ENCODE assay signal across 18 mouse cellular contexts in genomic region chr5:99525649-99526048, GRCm38 (mm10).
DNase-seq lines count a peak whose midpoint lies in the region; ATAC-seq and TF ChIP-seq lines count a peak whose summit lies in the region.
"Had no signal": no experiment of that assay in that cellular context is flagged by ENCODE, and none has a peak within 500 bp of the region (broad histone marks: within the 10 kb centered on the region; RNA-seq: fewer than 3 reads in every experiment).

No protein-coding gene starts in this region.

- no peaks in the 10 kb centered on the region for H3K36me3 ChIP-seq in lung, postnatal 0 days (ENCODE audit: insufficient read depth, low read length)
- H3K36me3 ChIP-seq in liver, embryonic 15.5 days (replicated peaks) = no peaks in the 10 kb centered on the region
- H3K36me3 ChIP-seq in forebrain, embryonic 13.5 days (ENCODE audit: poor library complexity, severe bottlenecking) = no peaks in the 10 kb centered on the region
- H3K36me3 ChIP-seq: embryonic facial prominence, embryonic 13.5 days; forebrain, embryonic 10.5 days; forebrain, embryonic 15.5 days; heart, embryonic 12.5 days; hindbrain, embryonic 10.5 days had no signal

- H3K4me1 ChIP-seq in lung, postnatal 0 days (ENCODE audit: insufficient read depth, low read depth, low read length) = peaks cover 6% of the 10 kb centered on the region; the same call in 1 of the 2 replicates
- peaks cover 2% of the 10 kb centered on the region; the same call in 1 of the 2 replicates for H3K4me1 ChIP-seq in lung, adult 2 months (ENCODE audit: control insufficient read depth, insufficient read depth, low read length)
- H3K4me1 ChIP-seq in liver, embryonic 15.5 days (replicated peaks) = peaks cover 38% of the 10 kb centered on the region
- peaks cover 22% of the 10 kb centered on the region for H3K4me1 ChIP-seq in forebrain, embryonic 13.5 days

- TF ChIP-seq CTCF in lung, postnatal 0 days (IDR thresholded peaks at IDR 0.05) = no peak
- TF ChIP-seq CTCF in lung, adult 2 months (IDR thresholded peaks at IDR 0.05; ENCODE audit: insufficient read depth, low read length) = no peak

- H3K9ac ChIP-seq in lung, postnatal 0 days (replicated peaks; ENCODE audit: low read depth) = no peak overlapping the region
- H3K9ac ChIP-seq in liver, embryonic 15.5 days = no peak overlapping the region
- no peak overlapping the region for H3K9ac ChIP-seq in forebrain, embryonic 13.5 days
- H3K9ac ChIP-seq: embryonic facial prominence, embryonic 13.5 days; forebrain, embryonic 15.5 days; heart, embryonic 12.5 days; hindbrain, embryonic 14.5 days had no signal

- H3K4me2 ChIP-seq in lung, postnatal 0 days (replicated peaks; ENCODE audit: low read depth, low read length) = no peak overlapping the region
- H3K4me2 ChIP-seq in liver, embryonic 15.5 days = no peak overlapping the region
- H3K4me2 ChIP-seq in forebrain, embryonic 13.5 days = no peak overlapping the region
- H3K4me2 ChIP-seq: embryonic facial prominence, embryonic 13.5 days; forebrain, embryonic 15.5 days; heart, embryonic 12.5 days; hindbrain, embryonic 14.5 days had no signal

- no peak for TF ChIP-seq POLR2A in lung, adult 2 months (IDR thresholded peaks at IDR 0.05; ENCODE audit: borderline replicate concordance, extremely low read depth, low read depth, low read length)

- H3K27ac ChIP-seq in lung, postnatal 0 days (ENCODE audit: low read length) = no peak overlapping the region
- no peak overlapping the region for H3K27ac ChIP-seq in liver, embryonic 15.5 days (replicated peaks)
- H3K27ac ChIP-seq in forebrain, embryonic 13.5 days = no peak overlapping the region
- H3K27ac ChIP-seq: embryonic facial prominence, embryonic 13.5 days; forebrain, embryonic 10.5 days; forebrain, embryonic 15.5 days; hindbrain, embryonic 10.5 days; hindbrain, embryonic 14.5 days had no signal

- 65% methylated on average over 4 of the region's 4 CpGs for WGBS in lung, postnatal 0 days
- 54% methylated on average over 4 of the region's 4 CpGs for WGBS in lung, adult 2 months
- 19% methylated on average over 4 of the region's 4 CpGs for WGBS in liver, embryonic 15.5 days (ENCODE audit: insufficient replicate concordance)
- 88% methylated on average over 4 of the region's 4 CpGs for WGBS in forebrain, embryonic 13.5 days

- H3K27me3 ChIP-seq in lung, postnatal 0 days (replicated peaks; ENCODE audit: insufficient read depth, low read length) = no peaks in the 10 kb centered on the region
- H3K27me3 ChIP-seq in liver, embryonic 15.5 days = no peaks in the 10 kb centered on the region
- H3K27me3 ChIP-seq in forebrain, embryonic 13.5 days = no peaks in the 10 kb centered on the region
- H3K27me3 ChIP-seq: embryonic facial prominence, embryonic 13.5 days; forebrain, embryonic 15.5 days; heart, embryonic 12.5 days had no signal

- no peaks in the 10 kb centered on the region for H3K9me3 ChIP-seq in lung, postnatal 0 days (ENCODE audit: low read length)
- H3K9me3 ChIP-seq in liver, embryonic 15.5 days (replicated peaks) = no peaks in the 10 kb centered on the region
- no peaks in the 10 kb centered on the region for H3K9me3 ChIP-seq in forebrain, embryonic 13.5 days (replicated peaks)
- H3K9me3 ChIP-seq: embryonic facial prominence, embryonic 13.5 days; forebrain, embryonic 10.5 days; forebrain, embryonic 15.5 days; heart, embryonic 12.5 days; hindbrain, embryonic 10.5 days had no signal

- H3K4me3 ChIP-seq in lung, postnatal 0 days (ENCODE audit: low read depth, low read length) = no peak overlapping the region
- H3K4me3 ChIP-seq in lung, adult 2 months (replicated peaks; ENCODE audit: extremely low read depth, low read depth, low read length) = no peak overlapping the region
- no peak overlapping the region for H3K4me3 ChIP-seq in liver, embryonic 15.5 days (replicated peaks)
- H3K4me3 ChIP-seq in forebrain, embryonic 13.5 days = no peak overlapping the region
- H3K4me3 ChIP-seq: embryonic facial prominence, embryonic 13.5 days; forebrain, embryonic 10.5 days; forebrain, embryonic 15.5 days; heart, embryonic 12.5 days; hindbrain, embryonic 10.5 days had no signal

- TF ChIP-seq EP300 in lung, postnatal 0 days (IDR thresholded peaks at IDR 0.05) = no peak

- ATAC-seq in lung, postnatal 0 days = no peak
- peak; percentile 89 for ATAC-seq in erythroid progenitor cell, adult 5-6 weeks (replicated peaks; ENCODE audit: low FRiP score, poor library complexity, severe bottlenecking)
- peak; percentile 80 for ATAC-seq in liver, embryonic 15.5 days (ENCODE audit: insufficient read depth)
- peak; percentile 95 for ATAC-seq in megakaryocyte-erythroid progenitor cell, adult 5-6 weeks (replicated peaks; ENCODE audit: low FRiP score, low TSS enrichment, poor library complexity, severe bottlenecking)
- ATAC-seq in forebrain, embryonic 13.5 days = no peak
- ATAC-seq: forebrain, embryonic 15.5 days had no signal

- DNase-seq in lung, postnatal 0 days (ENCODE audit: low spot score) = peak; percentile 37
- DNase-seq in lung, adult 2 months = no peak
- DNase-seq in gastrocnemius, adult 8-10 months (ENCODE audit: low spot score in 2 of 2) = no peak
- DNase-seq in urinary bladder, adult 18-20 months (ENCODE audit: low spot score in 2 of 2) = no peak
- DNase-seq: adrenal gland, postnatal 10 days; cerebellum, adult 11-12 months; cerebellum, postnatal 10 days; gastrocnemius, postnatal 14 days had no signal

Comparison
In these comparisons a context has a peak if more than half of its experiments do, and no peak if none do; other contexts are left out.
1. ATAC-seq: peak in erythroid progenitor cell, adult 5-6 weeks (single experiment), liver, embryonic 15.5 days (single experiment) and megakaryocyte-erythroid progenitor cell, adult 5-6 weeks (single experiment); none in lung, postnatal 0 days (single experiment) and forebrain, embryonic 13.5 days (single experiment).